Mouse (Mus musculus): ENCODE measurements around the gene Sf3a3.
A peak's percentile ranks its signal among the peaks of the same experiment; 100 is the strongest.

DNA sequence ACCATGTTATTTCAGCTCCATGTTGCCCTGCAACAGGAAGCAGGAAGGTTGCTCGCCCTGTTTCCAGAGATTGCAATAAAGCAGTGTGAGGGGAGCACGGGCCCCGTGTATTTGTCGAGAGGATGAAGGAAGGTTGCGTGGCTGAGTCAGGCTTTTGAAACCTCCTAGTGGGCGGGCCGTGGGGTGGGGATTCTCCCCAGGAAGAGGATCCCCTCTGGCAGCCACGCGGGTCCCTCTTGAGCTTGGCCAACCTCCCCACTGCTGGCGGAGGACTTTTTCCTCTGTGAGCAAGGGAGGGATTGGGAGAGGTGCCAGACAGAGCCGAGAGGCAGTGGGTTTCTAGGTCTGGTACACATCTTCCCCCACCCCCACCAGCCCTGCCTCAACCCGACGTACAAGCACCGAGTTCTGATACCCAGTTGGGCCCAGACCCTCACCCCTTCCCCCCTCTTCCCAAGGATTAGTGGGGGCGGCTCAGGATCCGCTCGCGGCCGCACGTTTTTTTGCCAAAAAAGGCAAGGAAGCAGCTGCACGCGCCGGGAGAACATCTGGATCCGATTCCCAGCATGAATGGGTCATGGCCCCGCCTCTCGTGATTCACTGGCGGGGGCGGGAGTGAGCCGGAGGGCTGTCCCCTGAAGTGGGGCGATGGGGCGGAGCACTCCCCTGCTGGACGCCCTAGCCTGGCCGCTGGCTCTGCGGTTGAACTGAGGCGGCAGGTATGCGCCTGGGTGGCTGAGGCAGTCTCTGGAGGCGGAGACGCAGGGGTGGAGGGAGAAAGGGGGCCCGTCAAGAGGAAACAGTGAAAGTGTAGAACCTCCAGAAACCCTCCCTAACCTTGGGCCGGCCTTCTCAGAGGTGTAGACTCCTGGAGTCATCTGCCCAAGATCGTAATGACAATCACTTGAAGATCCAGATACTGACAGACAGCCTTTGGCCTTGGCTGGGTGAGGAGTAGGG lies 5.8 kb upstream of the Sf3a3 start:
- TF ChIP-seq CTCF (IDR thresholded peaks at IDR 0.05; ENCODE audit: low read depth) (peak; percentile 40), EP300 (IDR thresholded peaks at IDR 0.05; ENCODE audit: low read depth) (no peak)
